Mouse (Mus musculus): ENCODE measurements around the gene Cabp1.

Gene Cabp1

DNA sequence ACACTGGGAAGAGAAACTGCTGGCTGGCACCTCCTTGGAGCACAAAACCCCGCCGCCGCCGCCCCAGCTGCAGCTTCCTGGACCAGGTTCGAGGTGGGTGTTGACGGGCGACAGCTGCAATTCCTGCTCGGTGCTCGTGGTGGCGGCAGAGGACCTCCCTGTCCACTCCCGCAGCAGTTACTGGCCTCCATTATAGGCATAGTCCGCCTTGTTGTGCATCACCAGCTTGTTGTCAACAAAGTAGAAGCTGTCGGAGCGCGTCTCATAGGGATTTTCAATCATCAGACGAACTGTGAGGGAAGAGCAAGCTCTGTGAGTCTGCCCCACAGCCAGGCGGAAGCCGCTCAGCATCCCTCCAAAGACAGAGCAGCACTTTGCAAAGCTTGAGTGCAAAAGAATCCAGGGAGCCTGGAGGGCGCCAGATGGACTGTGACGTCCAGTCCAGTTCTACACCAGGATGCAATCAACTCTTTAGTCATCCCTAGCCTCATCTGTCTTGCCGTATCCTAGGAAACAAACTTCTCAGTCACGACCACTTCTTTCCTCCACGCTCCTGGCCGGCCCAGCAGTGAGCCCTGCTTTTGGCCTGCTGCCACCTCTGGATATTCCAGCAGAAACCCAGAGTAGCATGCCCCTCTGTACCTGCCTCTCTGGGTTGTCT is 68.8 kb downstream of the Cabp1 start:
- DNase-seq (ENCODE audit: low read depth) = peak; percentile 46

- no peak for DNase-seq (ENCODE audit: low read depth)
Observed at GRCm38 (mm10) chr5:115124690-115125089, 69.5 kb downstream of the Cabp1 start.

GRCm38 (mm10) chr5:115120978-115121377 is 73.2 kb downstream of the Cabp1 start:
- no peak for DNase-seq (ENCODE audit: low read depth)

- DNase-seq (ENCODE audit: low read depth) = peak; percentile 44
Observed at GRCm38 (mm10) chr5:115118961-115119570, 75.1 kb downstream of the Cabp1 start, which contains the start of gene Acads. Gene Acads (minus strand): TSS chr5:115119346.
